Mouse (Mus musculus) CH12.LX (cell line): ENCODE measurements around the gene Fam20b. TPM values are rescaled to one million over a fixed set of nuclear protein-coding genes. Genes with fewer than 3 reads are reported as not detected.

Experiments
- DNase-seq: peaks from one replicate; pipeline ENCODE4 v3.0.0-alpha.2; 2013; ENCODE audit errors: extremely low read depth
- H3K27ac ChIP-seq: 2 replicates; pipeline ENCODE4 v1.5.1; 2012; ENCODE audit warnings: low read depth, mild to moderate bottlenecking, control low read depth, moderate library complexity; ENCODE audit not compliant: insufficient read depth
- H3K27me3 ChIP-seq: replicated peaks from 2 replicates; pipeline ENCODE3; 2012; ENCODE audit warnings: inconsistent platforms
- H3K36me3 ChIP-seq, 2 experiments: replicated peaks in 1 of 2; 2 replicates each; pipeline versions ENCODE3 to v1.6.1; 2012; ENCODE audit warnings: inconsistent platforms in 1 of 2, low read length in 1 of 2, mild to moderate bottlenecking in 1 of 2, mixed read lengths in 1 of 2, moderate library complexity in 1 of 2; ENCODE audit not compliant: control insufficient read depth in 1 of 2, insufficient read depth in 1 of 2
- H3K4me1 ChIP-seq, 2 experiments: 2 replicates each; pipeline ENCODE4 v1.6.1; 2012; ENCODE audit warnings: inconsistent platforms in 1 of 2, moderate library complexity in 1 of 2; ENCODE audit not compliant: insufficient read depth in 2 of 2, control insufficient read depth in 1 of 2
- H3K4me2 ChIP-seq: 2 replicates; pipeline ENCODE4 v1.6.1; 2012; ENCODE audit warnings: low read depth, mild to moderate bottlenecking, control low read depth; ENCODE audit not compliant: poor library complexity, insufficient read depth, severe bottlenecking
- H3K4me3 ChIP-seq, 3 experiments: fragments of 150-350 bp in 1 of 3; sonication (generic) in 1 of 3; replicated peaks in 1 of 3; 2 replicates each; pipeline versions ENCODE3 to v1.5.1; 2011 to 2012; ENCODE audit warnings: low read depth in 2 of 3, low read length in 2 of 3, mild to moderate bottlenecking in 2 of 3, moderate library complexity in 2 of 3, control low read depth in 1 of 3, improper control_type of control experiment in 1 of 3, inconsistent platforms in 1 of 3, mixed read lengths in 1 of 3; ENCODE audit not compliant: poor library complexity in 1 of 3
- H3K79me2 ChIP-seq: replicated peaks from 2 replicates; pipeline ENCODE4 v1.6.1; 2012; ENCODE audit warnings: mild to moderate bottlenecking, moderate library complexity; ENCODE audit not compliant: control insufficient read depth, poor library complexity, insufficient read depth, severe bottlenecking; ENCODE audit errors: extremely low read depth
- H3K9ac ChIP-seq: 2 replicates; pipeline ENCODE4 v1.6.1; 2012; ENCODE audit warnings: low read depth, mild to moderate bottlenecking, control low read depth, moderate library complexity; ENCODE audit not compliant: insufficient read depth
- H3K9me3 ChIP-seq: replicated peaks from 2 replicates; pipeline ENCODE3; 2012; ENCODE audit warnings: low read length, inconsistent platforms, mixed read lengths
- BHLHE40 ChIP-seq: IDR thresholded peaks from 2 replicates; pipeline ENCODE4 v1.6.1; 2011; ENCODE audit warnings: mild to moderate bottlenecking, low read depth, low read length, improper control_type of control experiment
- CHD1 ChIP-seq: IDR thresholded peaks from 2 replicates; pipeline ENCODE4 v1.6.1; 2012; ENCODE audit warnings: low read depth, low read length, improper control_type of control experiment, inconsistent platforms
- CTCF ChIP-seq, 2 experiments: IDR thresholded peaks in 1 of 2; conservative IDR thresholded peaks in 1 of 2; 2 replicates each; pipeline ENCODE4 v1.5.1; 2011 to 2012; ENCODE audit warnings: low read depth in 2 of 2, low read length in 2 of 2, improper control_type of control experiment in 1 of 2, inconsistent platforms in 1 of 2, mild to moderate bottlenecking in 1 of 2, moderate library complexity in 1 of 2
- GABPA ChIP-seq: IDR thresholded peaks from 2 replicates; pipeline ENCODE4 v1.6.1; 2012; ENCODE audit warnings: low read depth, low read length, improper control_type of control experiment, inconsistent platforms; ENCODE audit not compliant: insufficient replicate concordance
- HCFC1 ChIP-seq: IDR thresholded peaks from 2 replicates; pipeline ENCODE4 v1.6.1; 2012; ENCODE audit warnings: low read depth, mild to moderate bottlenecking, inconsistent platforms, low read length, improper control_type of control experiment
- IRF4 ChIP-seq: IDR thresholded peaks from 2 replicates; pipeline ENCODE4 v1.6.1; 2014; ENCODE audit warnings: low read depth, mild to moderate bottlenecking, inconsistent platforms, low read length, improper control_type of control experiment
- MAZ ChIP-seq: IDR thresholded peaks from 2 replicates; pipeline ENCODE4 v1.6.1; 2012; ENCODE audit warnings: low read depth, mild to moderate bottlenecking, inconsistent platforms, low read length, improper control_type of control experiment, moderate library complexity
- MEF2A ChIP-seq: IDR thresholded peaks from 2 replicates; pipeline ENCODE4 v1.6.1; 2014; ENCODE audit warnings: low read depth, mild to moderate bottlenecking, inconsistent platforms, low read length, improper control_type of control experiment, borderline replicate concordance
- PAX5 ChIP-seq: IDR thresholded peaks from 2 replicates; pipeline ENCODE4 v1.6.1; 2012; ENCODE audit warnings: low read length, inconsistent platforms, mixed read lengths
- RAD21 ChIP-seq: IDR thresholded peaks from 2 replicates; pipeline ENCODE4 v1.6.1; 2011; ENCODE audit warnings: low read depth, mild to moderate bottlenecking, low read length, improper control_type of control experiment, moderate library complexity
- SIN3A ChIP-seq: IDR thresholded peaks from 2 replicates; pipeline ENCODE4 v1.6.1; 2012; ENCODE audit warnings: low read length, improper control_type of control experiment, inconsistent platforms
- SMC3 ChIP-seq: IDR thresholded peaks from 2 replicates; pipeline ENCODE4 v1.6.1; 2011; ENCODE audit warnings: low read depth, low read length, improper control_type of control experiment
- ZNF384 ChIP-seq: IDR thresholded peaks from 2 replicates; pipeline ENCODE4 v1.6.1; 2012; ENCODE audit warnings: low read depth, low read length, improper control_type of control experiment, inconsistent platforms
- dilution Hi-C: fragments of 300-500 bp; cut with MboI; formaldehyde crosslinking; loops from 2 replicates; pipeline ENCODE4 v1.14.3; 2020; ENCODE audit warnings: low sequenced_read_pairs; ENCODE audit not compliant: extremely low pct_unique_long_range_greater_than_20kb, extremely low pct_ligation_motif_present
- in situ Hi-C: fragments of 300-500 bp; cut with MboI; formaldehyde crosslinking; loops from 3 replicates; pipeline ENCODE4 v1.14.3; 2019; ENCODE audit warnings: low sequenced_read_pairs, low pct_ligation_motif_present, low pct_unique_long_range_greater_than_20kb, mixed read lengths
- polyA plus RNA-seq: library from polyadenylated mRNA; unstranded; fragments of >175 nt; gene quantifications from 2 replicates; pipeline ENCODE4 v1.2.1, GENCODE M21; 2012; ENCODE audit warnings: low read depth; ENCODE audit not compliant: insufficient read length
- total RNA-seq, 2 experiments: library from RNA; depleted of rRNA; stranded (reverse); fragments of 300-350 nt in 1 of 2; fragments of >200 nt in 1 of 2; gene quantifications; 2 replicates each; pipeline ENCODE4 v1.2.3; 2012 to 2014

Fam20b gene
- total and polyA plus RNA-seq, 3 experiments: 21.2 to 26.5 (median 22.3) TPM

DNA sequence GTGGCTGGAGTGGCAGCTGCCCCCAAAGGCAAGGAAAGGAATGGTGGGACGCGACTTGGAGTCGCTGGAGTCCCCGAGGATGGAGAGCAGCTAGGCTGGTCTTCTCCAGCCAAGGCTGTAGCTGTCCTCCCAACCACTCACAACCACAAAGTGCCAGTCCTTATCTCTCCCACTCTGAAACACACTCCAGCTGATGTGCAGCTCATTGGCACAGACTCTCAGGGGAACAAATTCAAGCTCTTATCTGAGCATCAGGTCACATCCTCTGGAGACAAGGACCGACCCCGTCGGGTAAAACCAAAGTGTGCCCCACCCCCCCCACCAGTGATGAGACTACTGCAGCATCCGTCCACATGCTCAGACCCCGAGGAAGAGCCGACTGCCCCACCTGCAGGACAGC is 77.1 kb downstream of the Fam20b start:
- Histone ChIP-seq H3K27ac (no peak overlapping the region), H3K4me1 (no peaks in the 10 kb centered on the region), H3K79me2 (no peaks in the 10 kb centered on the region), H3K4me3 (no peak overlapping the region), H3K9me3 (no peaks in the 10 kb centered on the region), H3K4me2 (no peak overlapping the region), H3K27me3 (no peaks in the 10 kb centered on the region), H3K36me3 (peaks cover 49 to 88% of the 10 kb centered on the region in 2 experiments), H3K9ac (no peak overlapping the region)
- in situ Hi-C loops (loop anchor here (25.0 kb wide), 1 partner anchor 230 kb away; the partner anchor contains the start of gene Axdnd1), dilution Hi-C loops (no loop called here)
- no peak for TF ChIP-seq GABPA
- TF ChIP-seq ZNF384: no peak
- no peak for TF ChIP-seq PAX5
- no peak for TF ChIP-seq MAZ
- no peak for DNase-seq

DNA sequence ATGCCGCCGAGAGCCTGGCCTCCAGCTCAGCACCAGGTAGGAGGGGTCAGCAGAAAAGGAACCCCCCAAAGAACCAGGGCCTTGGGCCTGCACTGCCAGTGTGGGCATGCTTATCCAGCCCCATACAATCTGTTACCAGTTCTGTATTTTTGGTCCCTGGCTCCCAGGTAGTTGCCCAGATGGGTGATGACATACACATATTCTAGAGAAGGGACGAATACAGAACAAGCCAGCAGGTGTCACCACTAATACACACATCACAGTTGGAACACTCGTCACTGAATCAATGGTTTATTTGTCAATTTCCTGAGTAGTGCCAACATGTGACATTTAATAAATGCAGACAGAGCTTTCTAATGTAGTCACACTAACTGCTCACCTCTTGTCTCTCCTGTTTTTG is 78.3 kb downstream of the Fam20b start:
- peaks cover 54 to 86% of the 10 kb centered on the region in 2 experiments for H3K36me3 ChIP-seq
- dilution Hi-C loops: no loop called here
- no peak for TF ChIP-seq GABPA
- TF ChIP-seq CTCF (conservative IDR thresholded peaks at IDR 0.05 in 1 of 2, IDR thresholded peaks at IDR 0.05 in 1 of 2; ENCODE audit: low read depth in 2 of 2, low read length in 2 of 2): peak in 1 of 2 experiments; percentile 68; a peak in 2 of 4 replicates
- TF ChIP-seq SMC3: peak; percentile 65
- peak; percentile 75 for TF ChIP-seq RAD21
- TF ChIP-seq BHLHE40: no peak
- TF ChIP-seq CHD1: no peak

DNA sequence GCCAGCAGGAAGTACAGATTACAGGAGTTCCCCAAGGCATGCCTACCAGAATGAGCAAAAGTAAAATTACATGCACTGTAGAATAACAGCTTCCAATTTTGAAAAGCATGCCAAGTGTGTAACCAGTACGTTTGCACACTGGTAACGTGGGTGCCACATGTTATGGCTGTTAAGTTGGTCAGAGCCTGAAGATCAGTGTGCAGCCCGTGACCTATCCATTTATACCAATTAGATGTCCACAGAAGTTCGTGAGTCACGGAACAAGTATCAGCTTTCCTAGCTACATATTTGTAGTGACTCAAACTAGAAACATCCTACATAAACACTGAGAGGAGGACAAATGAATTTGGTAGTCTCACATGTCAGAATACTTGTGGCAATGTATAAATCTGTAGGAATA is 79.4 kb downstream of the Fam20b start:
- no peak overlapping the region for H3K4me2 ChIP-seq
- no peak overlapping the region for H3K27ac ChIP-seq
- no peak for TF ChIP-seq CHD1
- no peak for TF ChIP-seq HCFC1
- TF ChIP-seq MEF2A: no peak
- TF ChIP-seq MAZ: no peak
- no peak for TF ChIP-seq IRF4
- no peak for TF ChIP-seq SIN3A
- no peak overlapping the region for H3K9ac ChIP-seq
- dilution Hi-C loops (no loop called here), in situ Hi-C loops (loop anchor here (25.0 kb wide), 1 partner anchor 227 kb away; the partner anchor contains the start of gene Axdnd1)
- DNase-seq: no peak
- H3K36me3 ChIP-seq: peaks cover 60 to 87% of the 10 kb centered on the region in 2 experiments
- H3K79me2 ChIP-seq: no peaks in the 10 kb centered on the region
- H3K9me3 ChIP-seq: no peaks in the 10 kb centered on the region
- no peaks in the 10 kb centered on the region for H3K4me1 ChIP-seq
- H3K27me3 ChIP-seq: no peaks in the 10 kb centered on the region
- no peak overlapping the region for H3K4me3 ChIP-seq

More for the DNA sequence above, 78.3 kb downstream of the Fam20b start:
- H3K9me3 ChIP-seq: no peaks in the 10 kb centered on the region
- no peak overlapping the region for H3K27ac ChIP-seq
- no peaks in the 10 kb centered on the region for H3K4me1 ChIP-seq
- H3K4me3 ChIP-seq: no peak overlapping the region
- H3K27me3 ChIP-seq: no peaks in the 10 kb centered on the region
- H3K79me2 ChIP-seq: no peaks in the 10 kb centered on the region
- no peak overlapping the region for H3K9ac ChIP-seq
- DNase-seq: no peak
- in situ Hi-C loops: loop anchor here (25.0 kb wide), 1 partner anchor 228 kb away; the partner anchor contains the start of gene Axdnd1
- H3K4me2 ChIP-seq: no peak overlapping the region
